Mouse (Mus musculus): ENCODE measurements at regions not wholly inside any gene's neighbourhood (a gene's known extent, or its start where the extent isn't known, plus 50 kb on each side); places are given as distances from the start of the nearest gene placed in this dataset.

DNA sequence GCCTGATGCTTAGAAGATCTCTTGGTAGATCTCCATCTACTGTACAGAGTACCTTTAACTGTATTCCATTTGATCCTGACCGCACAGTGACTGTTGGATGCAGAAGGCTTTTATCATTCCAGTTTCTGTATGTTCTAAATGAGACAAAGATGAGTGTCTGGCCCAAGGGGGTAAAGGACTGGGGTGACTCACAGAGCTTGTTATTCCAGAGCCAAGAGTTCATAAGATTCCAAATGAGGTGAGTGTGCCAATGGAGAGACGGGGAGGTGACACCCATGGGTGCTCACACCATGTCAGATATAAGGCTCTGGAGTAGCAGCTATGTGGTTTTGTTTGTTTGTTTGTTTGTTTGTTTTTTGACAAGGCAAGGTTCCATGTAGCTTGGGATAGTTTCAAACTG lies 54.8 kb upstream of the Lclat1 start:
- no peak for DNase-seq

DNA sequence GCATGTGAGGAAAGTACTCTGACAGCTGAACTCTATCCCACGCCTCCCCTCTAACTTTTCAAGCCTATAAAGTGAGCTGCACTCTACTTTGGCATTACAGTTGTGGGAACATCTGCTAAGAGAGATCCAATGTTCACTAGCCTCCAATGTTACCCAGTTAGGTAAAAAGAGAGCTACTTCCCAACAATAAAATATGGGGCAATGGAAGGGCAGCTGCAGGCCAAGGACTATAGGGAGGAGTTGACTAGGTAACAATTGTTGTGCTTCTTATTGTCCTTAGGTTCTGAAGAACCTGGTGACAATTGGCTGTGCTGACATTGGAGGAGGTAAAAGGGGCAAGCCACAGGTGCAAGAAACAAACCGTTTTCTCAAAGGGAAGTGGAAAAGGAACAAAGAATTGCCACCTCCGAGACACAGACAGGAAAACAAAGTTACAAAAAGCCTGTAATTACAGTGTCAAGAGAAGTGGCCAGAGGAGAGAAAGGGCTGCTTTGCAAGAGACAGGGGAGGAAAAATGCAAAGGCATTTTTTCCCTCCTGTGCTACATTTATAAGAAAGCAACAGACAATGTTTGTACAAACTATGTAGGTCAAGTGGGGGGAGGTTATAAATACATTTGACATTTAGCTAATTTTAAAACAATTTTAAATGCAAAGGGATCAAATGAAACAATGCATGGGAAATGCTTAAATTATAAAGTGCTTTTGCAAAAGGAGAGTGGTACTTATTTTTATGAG lies 54.1 kb upstream of the Lclat1 start:
- no peak for DNase-seq

DNA sequence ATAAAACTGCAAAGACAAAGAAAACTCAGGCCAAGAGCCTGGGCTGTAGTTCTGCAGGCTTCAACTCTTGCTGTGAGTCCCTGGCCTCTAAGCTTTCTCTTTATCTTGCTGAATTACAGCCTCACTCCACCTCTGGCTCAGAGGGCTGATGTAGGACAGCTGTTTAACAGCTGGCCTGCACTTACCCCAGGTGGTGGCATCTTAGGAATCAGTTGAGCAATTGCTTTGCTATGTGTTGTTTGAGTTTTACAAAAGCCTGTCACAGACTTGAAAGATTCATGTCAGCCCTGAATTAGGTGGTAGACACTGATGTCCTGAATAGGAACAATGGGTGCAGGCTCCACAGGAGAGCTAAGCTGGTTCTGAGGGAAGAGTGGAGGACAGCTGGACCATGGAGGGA lies 53.6 kb upstream of the Lclat1 start:
- no peak for DNase-seq

DNA sequence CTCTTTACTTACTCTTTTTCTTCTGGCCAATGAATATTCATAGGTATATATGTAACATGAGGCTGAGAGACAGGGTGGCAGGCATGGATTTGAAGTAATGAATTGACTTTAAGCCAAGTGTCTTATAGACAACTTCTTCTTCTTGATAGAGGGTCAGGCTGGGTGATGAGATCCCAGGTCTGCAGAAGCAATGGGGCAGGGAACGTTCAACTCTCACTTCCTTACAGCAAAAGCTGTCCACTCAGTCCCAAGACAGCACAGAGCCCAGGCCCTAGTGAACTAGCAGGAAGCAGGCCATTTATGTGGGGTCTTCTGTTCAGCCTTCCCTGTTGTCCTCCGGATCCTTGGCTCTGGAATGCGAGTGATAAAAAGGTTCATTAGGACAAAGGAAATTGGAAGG lies 52.6 kb upstream of the Lclat1 start:
- DNase-seq: no peak

DNA sequence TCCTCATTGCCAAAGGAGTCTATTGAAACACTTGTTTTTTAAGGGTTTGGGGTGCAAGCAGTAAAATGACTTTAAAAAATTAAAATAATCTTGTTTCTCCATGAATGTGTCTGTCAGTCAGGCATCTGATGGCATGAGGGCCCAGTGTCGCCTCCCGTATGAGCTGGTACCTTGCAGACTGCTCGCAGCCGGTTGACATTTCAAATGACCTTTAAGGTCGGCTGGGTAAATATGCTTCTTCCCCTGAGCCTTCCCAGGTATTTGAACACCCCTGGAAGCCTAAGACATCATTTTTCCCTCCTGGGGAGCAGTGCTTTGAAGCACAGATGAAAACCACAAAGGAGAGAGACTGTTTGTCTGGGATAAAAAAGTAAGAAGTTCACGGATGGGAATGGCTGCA lies 52.2 kb upstream of the Lclat1 start:
- DNase-seq: no peak

DNA sequence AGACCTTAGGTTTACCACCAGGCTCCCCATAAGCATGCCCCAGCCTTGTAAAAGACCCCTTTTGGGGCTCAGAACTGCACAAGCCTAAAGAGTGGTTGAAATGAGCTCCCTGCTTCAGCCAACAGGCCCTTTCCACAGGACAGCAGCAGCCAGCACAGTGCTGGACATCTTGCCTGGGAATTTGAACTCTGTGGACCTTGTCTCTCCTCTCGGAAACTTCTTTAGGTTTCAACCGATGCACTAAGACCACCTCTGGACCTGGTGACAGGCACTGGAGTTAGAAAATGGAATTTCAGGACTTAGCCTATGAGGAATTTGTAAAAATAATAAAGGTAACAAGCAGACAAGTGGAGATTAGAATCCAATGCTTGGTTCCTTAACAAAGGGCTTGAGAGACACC lies 51.2 kb upstream of the Lclat1 start:
- DNase-seq: no peak

Data from adrenal gland, postnatal 14 days (tissue).